Mouse (Mus musculus) neural tube, embryonic 12.5 days (tissue): ENCODE data around the gene Obp2b. TPM values are rescaled to one million over a fixed set of nuclear protein-coding genes. Genes with fewer than 3 reads are reported as not detected.
A peak's percentile ranks its signal among the peaks of the same experiment; 100 is the strongest.
"Not testable (repeated sequence)": the region's sequence is repeated elsewhere in the genome, so short reads cannot be mapped to it uniquely, and the experiment has no call there.

Experiments
- ATAC-seq: fragments of 200-750 bp; cut with Nextera tagmentation; 2 replicates; pipeline ENCODE4 v1.8.0; 2017; ENCODE audit warnings: low read depth, mild to moderate bottlenecking, moderate TSS enrichment, moderate library complexity; ENCODE audit not compliant: low FRiP score
- H3K27ac ChIP-seq: fragments of 300-500 bp; sonication (generic); 2 replicates; pipeline ENCODE4 v1.5.1; 2016
- H3K27me3 ChIP-seq: fragments of 300-500 bp; sonication (generic); replicated peaks from 2 replicates; pipeline ENCODE4 v1.6.1; 2016; ENCODE audit warnings: mild to moderate bottlenecking
- H3K36me3 ChIP-seq: fragments of 300-500 bp; sonication (generic); 2 replicates; pipeline ENCODE4 v1.6.1; 2016; ENCODE audit warnings: mild to moderate bottlenecking
- H3K4me1 ChIP-seq: fragments of 300-500 bp; sonication (generic); 2 replicates; pipeline ENCODE4 v1.6.1; 2016
- H3K4me2 ChIP-seq: fragments of 300-500 bp; sonication (generic); replicated peaks from 2 replicates; pipeline ENCODE4 v1.6.1; 2016; ENCODE audit warnings: mild to moderate bottlenecking
- H3K4me3 ChIP-seq: fragments of 300-500 bp; sonication (generic); 2 replicates; pipeline ENCODE4 v1.5.1; 2016
- H3K9ac ChIP-seq: fragments of 300-500 bp; sonication (generic); 2 replicates; pipeline ENCODE4 v1.6.1; 2016; ENCODE audit warnings: mild to moderate bottlenecking
- H3K9me3 ChIP-seq: fragments of 300-500 bp; sonication (generic); 2 replicates; pipeline ENCODE4 v1.6.1; 2016; ENCODE audit warnings: mild to moderate bottlenecking
- WGBS: fragments of 180-500 bp; shearing (Covaris S2); methylation state at CpG from one replicate; pipeline ENCODE4 v1.1.7; 2016; 5-methylcytosine and 5-hydroxymethylcytosine counted together
- polyA plus RNA-seq: library from polyadenylated mRNA; unstranded; fragments of >200 nt; fragmentation: Nextera tagmentation; extraction: Ambion mirVana; gene quantifications from 2 replicates; pipeline ENCODE4 v1.2.1, GENCODE M21; 2016

Gene Obp2b
- not detected in 2 replicates for polyA plus RNA-seq

- H3K27me3 ChIP-seq, H3K36me3 ChIP-seq, H3K9ac ChIP-seq, H3K4me3 ChIP-seq, ATAC-seq, H3K4me1 ChIP-seq, H3K27ac ChIP-seq, H3K9me3 ChIP-seq, H3K4me2 ChIP-seq: not testable (repeated sequence)
- WGBS: 86% methylated on average over 3 of the region's 3 CpGs
These were observed at the start of gene Obp2b for GRCm38 (mm10) chr2:25736709-25737108. Obp2b (plus strand) TSS chr2:25737009.

GRCm38 (mm10) chr2:25694605-25695004, 42.2 kb upstream of the Obp2b start:
- Histone ChIP-seq H3K27me3 (no peaks in the 10 kb centered on the region), H3K36me3 (no peaks in the 10 kb centered on the region), H3K9ac (no peak overlapping the region), H3K4me1 (no peaks in the 10 kb centered on the region), H3K4me2 (no peak overlapping the region), H3K4me3 (no peak overlapping the region), H3K27ac (no peak overlapping the region), H3K9me3 (no peaks in the 10 kb centered on the region)
- ATAC-seq: no peak

- no peak for ATAC-seq
- Histone ChIP-seq H3K27me3 (no peaks in the 10 kb centered on the region), H3K27ac (no peak overlapping the region), H3K9me3 (no peaks in the 10 kb centered on the region), H3K4me1 (no peaks in the 10 kb centered on the region), H3K9ac (no peak overlapping the region), H3K4me2 (no peak overlapping the region), H3K4me3 (no peak overlapping the region), H3K36me3 (no peaks in the 10 kb centered on the region)
- WGBS: 68% methylated on average over 4 of the region's 4 CpGs
These were observed 39.9 kb upstream of the Obp2b start for GRCm38 (mm10) chr2:25696951-25697350.

- Histone ChIP-seq H3K27me3 (no peaks in the 10 kb centered on the region), H3K36me3 (no peaks in the 10 kb centered on the region), H3K9ac (no peak overlapping the region), H3K4me1 (no peaks in the 10 kb centered on the region), H3K9me3 (no peaks in the 10 kb centered on the region), H3K4me3 (no peak overlapping the region), H3K27ac (no peak overlapping the region), H3K4me2 (no peak overlapping the region)
- 89% methylated on average over 2 of the region's 2 CpGs for WGBS
- no peak for ATAC-seq
These were observed 38.1 kb upstream of the Obp2b start for GRCm38 (mm10) chr2:25698696-25699095.

DNA sequence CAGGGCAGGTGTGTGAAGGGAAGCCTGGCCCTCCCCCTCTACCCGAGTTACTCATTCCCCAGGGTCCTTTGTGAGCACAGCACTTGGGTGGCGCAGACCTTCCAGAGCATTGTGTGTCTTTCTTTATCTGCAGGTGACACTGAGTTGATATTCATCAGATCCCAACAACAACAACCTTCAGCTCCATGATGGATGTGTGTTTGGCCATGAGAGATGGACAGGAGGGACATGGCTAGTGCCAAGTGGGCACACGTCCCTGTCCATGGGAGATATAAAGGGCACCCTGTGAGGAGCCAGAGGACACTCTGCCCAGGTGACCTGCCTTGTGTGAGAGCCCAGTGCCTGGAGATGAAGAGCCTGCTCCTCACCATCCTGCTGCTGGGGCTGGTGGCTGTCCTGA, 37.1 kb upstream of the Obp2b start, which contains the start of gene Obp2a:
Gene Obp2a, plus strand, starts transcription at position 301 of the 400 bp plus-strand sequence.
- not testable (repeated sequence) for H3K9me3 ChIP-seq, H3K9ac ChIP-seq, H3K27ac ChIP-seq, H3K4me2 ChIP-seq, H3K4me3 ChIP-seq, H3K36me3 ChIP-seq, H3K4me1 ChIP-seq, H3K27me3 ChIP-seq, ATAC-seq
- 87% methylated on average over 3 of the region's 3 CpGs for WGBS

GRCm38 (mm10) chr2:25701001-25701400, 35.8 kb upstream of the Obp2b start:
- no peak overlapping the region for H3K4me3 ChIP-seq
- H3K9ac ChIP-seq: no peak overlapping the region
- no peaks in the 10 kb centered on the region for H3K4me1 ChIP-seq
- ATAC-seq: no peak
- H3K9me3 ChIP-seq: no peaks in the 10 kb centered on the region
- H3K4me2 ChIP-seq: no peak overlapping the region
- no peaks in the 10 kb centered on the region for H3K27me3 ChIP-seq
- H3K36me3 ChIP-seq: no peaks in the 10 kb centered on the region
- WGBS: 84% methylated on average over 5 of the region's 5 CpGs
- no peak overlapping the region for H3K27ac ChIP-seq

GRCm38 (mm10) chr2:25703706-25704105, 33.1 kb upstream of the Obp2b start:
- H3K9me3 ChIP-seq: no peaks in the 10 kb centered on the region
- no peaks in the 10 kb centered on the region for H3K36me3 ChIP-seq
- no peak for ATAC-seq
- H3K27me3 ChIP-seq: no peaks in the 10 kb centered on the region
- H3K4me1 ChIP-seq: peaks cover 8% of the 10 kb centered on the region
- WGBS: 83% methylated on average over 4 of the region's 4 CpGs
- H3K4me3 ChIP-seq: no peak overlapping the region
- no peak overlapping the region for H3K27ac ChIP-seq
- no peak overlapping the region for H3K4me2 ChIP-seq
- no peak overlapping the region for H3K9ac ChIP-seq

GRCm38 (mm10) chr2:25706643-25707481, 29.9 kb upstream of the Obp2b start, which contains the start of gene Bmyc:
Bmyc (plus strand) TSS chr2:25706739.
- WGBS: under 1% methylated on average over 78 of the region's 78 CpGs
- Histone ChIP-seq H3K27me3 (no peaks in the 10 kb centered on the region), H3K4me3 (peak within 1 kb of the TSS; percentile 72), H3K4me2 (peak within 1 kb of the TSS; percentile 82), H3K36me3 (no peaks in the 10 kb centered on the region), H3K4me1 (peaks cover 12% of the 10 kb centered on the region), H3K27ac (peak within 1 kb of the TSS; percentile 62), H3K9me3 (no peaks in the 10 kb centered on the region), H3K9ac (peak within 1 kb of the TSS; percentile 76)
- ATAC-seq: peak; percentile 89

DNA sequence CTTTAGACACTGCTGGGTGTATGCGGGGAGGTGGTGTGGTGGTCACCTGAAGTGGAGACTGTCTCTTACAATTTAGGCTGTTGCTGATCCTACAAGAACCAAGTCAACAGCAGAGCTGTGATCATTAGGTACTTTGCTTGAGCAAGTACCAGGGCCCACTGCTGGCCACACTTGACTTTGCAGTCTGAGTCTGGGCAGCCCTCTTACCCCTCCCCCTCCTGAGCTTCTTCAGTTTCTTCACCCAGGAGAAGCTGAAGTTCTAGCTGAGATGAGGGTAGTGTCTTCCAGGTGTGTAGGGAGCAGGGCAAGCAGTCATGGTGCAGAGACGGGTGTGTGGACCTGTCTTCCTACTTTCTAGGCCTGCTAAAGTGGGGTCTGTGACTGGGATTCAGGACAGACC, 28.7 kb upstream of the Obp2b start:
- Histone ChIP-seq H3K4me1 (peaks cover 12% of the 10 kb centered on the region), H3K36me3 (no peaks in the 10 kb centered on the region), H3K4me3 (no peak overlapping the region), H3K27me3 (no peaks in the 10 kb centered on the region), H3K4me2 (peak overlapping the region; percentile 35), H3K27ac (no peak overlapping the region), H3K9ac (no peak overlapping the region), H3K9me3 (no peaks in the 10 kb centered on the region)
- WGBS: 76% methylated on average over 2 of the region's 2 CpGs
- ATAC-seq: no peak

- not testable (repeated sequence) for ATAC-seq, H3K9ac ChIP-seq, H3K27ac ChIP-seq, H3K4me2 ChIP-seq, H3K27me3 ChIP-seq, H3K4me3 ChIP-seq, H3K36me3 ChIP-seq, H3K9me3 ChIP-seq
- 88% methylated on average over 1 of the region's 1 CpGs for whole genome bisulfite sequencing
- peaks cover 12% of the 10 kb centered on the region for H3K4me1 ChIP-seq
These were observed 27.8 kb upstream of the Obp2b start for GRCm38 (mm10) chr2:25709056-25709455.

DNA sequence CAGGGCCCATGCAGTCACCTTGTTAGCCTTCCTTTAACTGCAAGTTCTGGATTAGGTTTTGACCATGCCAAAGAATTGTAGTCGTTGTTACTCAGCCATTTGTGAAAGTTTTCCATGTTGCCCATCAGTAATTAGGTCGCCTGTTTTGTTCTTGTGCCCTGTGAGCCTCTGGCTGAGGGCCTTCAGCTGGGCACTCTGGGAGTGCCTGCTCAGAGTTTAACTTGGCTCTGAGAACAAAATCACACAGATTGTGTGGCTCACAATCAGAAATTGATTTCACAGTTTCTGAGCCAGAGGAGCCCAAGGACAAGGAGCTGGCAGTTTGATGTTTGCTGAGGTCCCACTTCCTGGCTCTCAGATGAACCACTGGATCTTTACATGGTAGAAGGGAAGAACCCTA, 27.0 kb upstream of the Obp2b start:
- H3K4me3 ChIP-seq, H3K9ac ChIP-seq, H3K27ac ChIP-seq, H3K9me3 ChIP-seq, H3K36me3 ChIP-seq, H3K27me3 ChIP-seq, H3K4me2 ChIP-seq, ATAC-seq: not testable (repeated sequence)
- 75% methylated on average over 2 of the region's 2 CpGs for WGBS
- H3K4me1 ChIP-seq: peaks cover 12% of the 10 kb centered on the region

- H3K9me3 ChIP-seq, H3K27me3 ChIP-seq, H3K4me2 ChIP-seq, H3K36me3 ChIP-seq, H3K9ac ChIP-seq, H3K4me3 ChIP-seq, ATAC-seq, H3K27ac ChIP-seq: not testable (repeated sequence)
- peaks cover 12% of the 10 kb centered on the region for H3K4me1 ChIP-seq
- WGBS: 16% methylated on average over 3 of the region's 3 CpGs
These were observed 25.2 kb upstream of the Obp2b start for GRCm38 (mm10) chr2:25711641-25712040.

- no peak overlapping the region for H3K4me3 ChIP-seq
- H3K36me3 ChIP-seq: no peaks in the 10 kb centered on the region
- H3K9me3 ChIP-seq: no peaks in the 10 kb centered on the region
- H3K27me3 ChIP-seq: no peaks in the 10 kb centered on the region
- no peak for ATAC-seq
- no peak overlapping the region for H3K27ac ChIP-seq
- H3K4me2 ChIP-seq: no peak overlapping the region
- H3K4me1 ChIP-seq: no peaks in the 10 kb centered on the region
- H3K9ac ChIP-seq: no peak overlapping the region
These were observed 19.6 kb upstream of the Obp2b start for GRCm38 (mm10) chr2:25717222-25717621.
